Mouse (Mus musculus): ENCODE measurements at regions not wholly inside any gene's neighbourhood (a gene's known extent, or its start where the extent isn't known, plus 50 kb on each side); places are given as distances from the start of the nearest gene placed in this dataset.

- DNase-seq (ENCODE audit: low spot score in 2 of 2): no peak
These were observed 355.6 kb upstream of the Atp2b1 start for GRCm38 (mm10) chr10:98558560-98558959.

- DNase-seq (ENCODE audit: low spot score in 2 of 2): no peak
These were observed 351.8 kb upstream of the Atp2b1 start for GRCm38 (mm10) chr10:98562297-98562912.

GRCm38 (mm10) chr10:98572782-98573536 is 341.2 kb upstream of the Atp2b1 start:
- DNase-seq (ENCODE audit: low spot score in 2 of 2): no peak

- DNase-seq (ENCODE audit: low spot score in 2 of 2): no peak
These were observed 337.2 kb upstream of the Atp2b1 start for GRCm38 (mm10) chr10:98577040-98577439.

- DNase-seq (ENCODE audit: low spot score in 2 of 2): no peak
These were observed 329.4 kb upstream of the Atp2b1 start for GRCm38 (mm10) chr10:98584776-98585175.

GRCm38 (mm10) chr10:98589726-98590125 is 324.5 kb upstream of the Atp2b1 start:
- DNase-seq (ENCODE audit: low spot score in 2 of 2): no peak

GRCm38 (mm10) chr10:98592154-98592553 is 322.1 kb upstream of the Atp2b1 start:
- no peak for DNase-seq (ENCODE audit: low spot score in 2 of 2)

- DNase-seq (ENCODE audit: low spot score in 2 of 2): no peak
These were observed 320.3 kb upstream of the Atp2b1 start for GRCm38 (mm10) chr10:98593910-98594309.

- peak in 1 of 2 experiments; percentile 25 for DNase-seq (ENCODE audit: low spot score in 2 of 2)
These were observed 305.8 kb upstream of the Atp2b1 start for GRCm38 (mm10) chr10:98608221-98608941.

GRCm38 (mm10) chr10:98610708-98611107 is 303.5 kb upstream of the Atp2b1 start:
- DNase-seq (ENCODE audit: low spot score in 2 of 2): no peak

GRCm38 (mm10) chr10:98611707-98612360 is 302.4 kb upstream of the Atp2b1 start:
- DNase-seq (ENCODE audit: low spot score in 2 of 2): no peak

GRCm38 (mm10) chr10:98618736-98619525 is 295.3 kb upstream of the Atp2b1 start:
- DNase-seq (ENCODE audit: low spot score in 2 of 2): no peak

- no peak for DNase-seq (ENCODE audit: low spot score in 2 of 2)
These were observed 290.1 kb upstream of the Atp2b1 start for GRCm38 (mm10) chr10:98624103-98624502.

- no peak for DNase-seq (ENCODE audit: low spot score in 2 of 2)
These were observed 289.4 kb upstream of the Atp2b1 start for GRCm38 (mm10) chr10:98624681-98625321.

- no peak for DNase-seq (ENCODE audit: low spot score in 2 of 2)
These were observed 286.0 kb upstream of the Atp2b1 start for GRCm38 (mm10) chr10:98628191-98628590.

- no peak for DNase-seq (ENCODE audit: low spot score in 2 of 2)
These were observed 285.0 kb upstream of the Atp2b1 start for GRCm38 (mm10) chr10:98629248-98629647.

- no peak for DNase-seq (ENCODE audit: low spot score in 2 of 2)
These were observed 276.2 kb upstream of the Atp2b1 start for GRCm38 (mm10) chr10:98637759-98638611.

- no peak for DNase-seq (ENCODE audit: low spot score in 2 of 2)
These were observed 268.5 kb upstream of the Atp2b1 start for GRCm38 (mm10) chr10:98645681-98646122.

GRCm38 (mm10) chr10:98646311-98646999 is 267.8 kb upstream of the Atp2b1 start:
- DNase-seq (ENCODE audit: low spot score in 2 of 2): no peak
